ENCODE assay signal across 13 mouse cellular contexts in genomic region chr11:80475544-80475943, GRCm38 (mm10). TPM values are rescaled to one million over a fixed set of nuclear protein-coding genes. Genes with fewer than 3 reads are reported as not detected.
DNase-seq lines count a peak whose midpoint lies in the region; ATAC-seq and TF ChIP-seq lines count a peak whose summit lies in the region.
"Had no signal": no experiment of that assay in that cellular context is flagged by ENCODE, and none has a peak within 500 bp of the region (broad histone marks: within the 10 kb centered on the region; RNA-seq: fewer than 3 reads in every experiment).

No protein-coding gene starts in this region.

- no peaks in the 10 kb centered on the region for H3K27me3 ChIP-seq in forebrain, embryonic 15.5 days
- H3K27me3 ChIP-seq in hindbrain, postnatal 0 days (ENCODE audit: insufficient read depth, low read length): no peaks in the 10 kb centered on the region
- no peaks in the 10 kb centered on the region for H3K27me3 ChIP-seq in midbrain, embryonic 16.5 days (ENCODE audit: control insufficient read depth, insufficient read depth, low read depth, low read length)

- H3K36me3 ChIP-seq in forebrain, embryonic 15.5 days: peaks cover 17% of the 10 kb centered on the region
- peaks cover 3% of the 10 kb centered on the region; the same call in 1 of the 2 replicates for H3K36me3 ChIP-seq in hindbrain, postnatal 0 days (ENCODE audit: insufficient read depth, low read length)
- H3K36me3 ChIP-seq in midbrain, embryonic 16.5 days (ENCODE audit: control insufficient read depth, insufficient read depth, low read length): no peaks in the 10 kb centered on the region; the same call in 1 of the 2 replicates

- WGBS in forebrain, embryonic 15.5 days: 83% methylated on average over 9 of the region's 9 CpGs
- 78% methylated on average over 9 of the region's 9 CpGs for WGBS in hindbrain, postnatal 0 days
- 85% methylated on average over 9 of the region's 9 CpGs for WGBS in midbrain, embryonic 16.5 days

- TF ChIP-seq CTCF in layer of hippocampus, adult 2 months (conservative IDR thresholded peaks at IDR 0.05): no peak
- no peak for TF ChIP-seq CTCF in hindbrain, postnatal 0 days (IDR thresholded peaks at IDR 0.05; ENCODE audit: low read depth)

- no peaks in the 10 kb centered on the region for H3K9me3 ChIP-seq in forebrain, embryonic 15.5 days
- H3K9me3 ChIP-seq in hindbrain, postnatal 0 days (ENCODE audit: low read length): no peaks in the 10 kb centered on the region
- no peaks in the 10 kb centered on the region for H3K9me3 ChIP-seq in midbrain, embryonic 16.5 days (replicated peaks; ENCODE audit: control insufficient read depth, low read length, poor library complexity, severe bottlenecking)

- no peak overlapping the region for H3K9ac ChIP-seq in forebrain, embryonic 15.5 days (replicated peaks)
- no peak overlapping the region for H3K9ac ChIP-seq in hindbrain, postnatal 0 days (replicated peaks; ENCODE audit: low read length)
- H3K9ac ChIP-seq in midbrain, embryonic 16.5 days (ENCODE audit: low read depth, low read length): no peak overlapping the region

- DNase-seq in layer of hippocampus, adult 2 months (ENCODE audit: low spot score in 2 of 2): no peak
- no peak for DNase-seq in layer of hippocampus, postnatal 36 days
- DNase-seq in hindbrain, postnatal 0 days (ENCODE audit: low spot score): no peak
- DNase-seq in ovary, postnatal 10 days (ENCODE audit: low spot score): no peak
- no peak for DNase-seq in layer of hippocampus, adult 11-12 months (ENCODE audit: low spot score)
- DNase-seq: gastrocnemius, adult 2 months; heart, postnatal 14 days; kidney, postnatal 14 days; left cerebral cortex, postnatal 4 days; thymus, adult 2 months had no signal

- H3K4me3 ChIP-seq in layer of hippocampus, adult 2 months: no peak overlapping the region
- no peak overlapping the region for H3K4me3 ChIP-seq in forebrain, embryonic 15.5 days
- H3K4me3 ChIP-seq in hindbrain, postnatal 0 days (ENCODE audit: low read length): no peak overlapping the region
- no peak overlapping the region for H3K4me3 ChIP-seq in midbrain, embryonic 16.5 days (ENCODE audit: low read depth, low read length)

- no peak overlapping the region; the same call in 1 of the 2 replicates for H3K4me2 ChIP-seq in forebrain, embryonic 15.5 days (replicated peaks)
- no peak overlapping the region for H3K4me2 ChIP-seq in hindbrain, postnatal 0 days (ENCODE audit: low read depth, low read length)
- no peak overlapping the region for H3K4me2 ChIP-seq in midbrain, embryonic 16.5 days (ENCODE audit: low read length)

- H3K4me1 ChIP-seq in forebrain, embryonic 15.5 days: peaks cover 29% of the 10 kb centered on the region
- H3K4me1 ChIP-seq in hindbrain, postnatal 0 days (ENCODE audit: insufficient read depth, low read length): no peaks in the 10 kb centered on the region
- H3K4me1 ChIP-seq in midbrain, embryonic 16.5 days (ENCODE audit: control insufficient read depth, insufficient read depth, low read length): no peaks in the 10 kb centered on the region; the same call in 1 of the 2 replicates

- H3K27ac ChIP-seq in layer of hippocampus, adult 2 months: peak overlapping the region; percentile 90; the same call in 1 of the 2 replicates
- H3K27ac ChIP-seq in forebrain, embryonic 15.5 days (replicated peaks): peak overlapping the region; percentile 97
- H3K27ac ChIP-seq in hindbrain, postnatal 0 days: peak overlapping the region; percentile 97; the same call in 1 of the 2 replicates
- H3K27ac ChIP-seq in midbrain, embryonic 16.5 days (ENCODE audit: low read length): peak overlapping the region; percentile 95; the same call in 1 of the 2 replicates

- no peak for ATAC-seq in forebrain, embryonic 15.5 days (replicated peaks)
- no peak for ATAC-seq in hindbrain, postnatal 0 days
- ATAC-seq in midbrain, embryonic 16.5 days: no peak
- ATAC-seq in activated CD4-positive, CD25-positive, alpha-beta regulatory T cell, adult 4 months: no peak

RNA-seq across cellular contexts. Expression of gene Cdk5r1, which starts 1.3 kb away (rescaled TPM):
- total RNA-seq in layer of hippocampus, adult 2 months (2021): 100 to 1,000 TPM; 218 to 227 TPM
- total RNA-seq in layer of hippocampus, postnatal 36 days (2021): 100 to 1,000 TPM; 226 to 242 TPM
- polyA plus RNA-seq in forebrain, embryonic 15.5 days (2015; fragmentation: Nextera tagmentation; extraction: Ambion mirVana): 105 and 120 TPM in 2 replicates
- total RNA-seq in hindbrain, postnatal 0 days (2014; rRNA removed): 355 and 367 TPM in 2 replicates
- polyA plus RNA-seq in hindbrain, postnatal 0 days (2015; fragmentation: Nextera tagmentation; extraction: Ambion mirVana): 65.1 and 69.3 TPM in 2 replicates
- 90.2 and 91.0 TPM in 2 replicates for polyA plus RNA-seq in midbrain, embryonic 16.5 days (2015; fragmentation: Nextera tagmentation; extraction: Ambion mirVana)
- polyA plus RNA-seq in activated CD4-positive, CD25-positive, alpha-beta regulatory T cell, adult 4 months (2017; shearing (Covaris generic)): under 1 TPM; 0.89 to 0.98 TPM

RNA-seq across cellular contexts. Expression of gene Psmd11, which starts 47.1 kb away (rescaled TPM):
- 100 to 1,000 TPM in 1 of 2 experiments, 10 to 100 TPM in 1; 93.8 to 101 TPM for total RNA-seq in layer of hippocampus, adult 2 months (2021)
- 100 to 1,000 TPM; 100 to 101 TPM for total RNA-seq in layer of hippocampus, postnatal 36 days (2021)
- polyA plus RNA-seq in forebrain, embryonic 15.5 days (2015; fragmentation: Nextera tagmentation; extraction: Ambion mirVana): 341 and 346 TPM in 2 replicates
- total RNA-seq in hindbrain, postnatal 0 days (2014; rRNA removed): 31.2 and 35.1 TPM in 2 replicates
- polyA plus RNA-seq in hindbrain, postnatal 0 days (2015; fragmentation: Nextera tagmentation; extraction: Ambion mirVana): 272 and 284 TPM in 2 replicates
- polyA plus RNA-seq in midbrain, embryonic 16.5 days (2015; fragmentation: Nextera tagmentation; extraction: Ambion mirVana): 270 and 301 TPM in 2 replicates
- 100 to 1,000 TPM; 273 to 307 TPM for polyA plus RNA-seq in activated CD4-positive, CD25-positive, alpha-beta regulatory T cell, adult 4 months (2017; shearing (Covaris generic))

Comparison
In these comparisons a context has a peak if more than half of its experiments do, and no peak if none do; other contexts are left out.
1. RNA of gene Cdk5r1, which starts 1.3 kb away (polyA plus RNA-seq): 105 to 120 TPM in forebrain, embryonic 15.5 days, 90.2 to 91.0 TPM in midbrain, embryonic 16.5 days and 65.1 to 69.3 TPM in hindbrain, postnatal 0 days; 0.89 to 0.98 TPM in activated CD4-positive, CD25-positive, alpha-beta regulatory T cell, adult 4 months; every median in the first group is over 10 times any median in the second.
2. Peak in every context shown above with its lines, with median percentiles within 50 percentile points of each other: H3K27ac ChIP-seq.